Mouse (Mus musculus): Measurements from ENCODE around the gene Rtn4.

DNA sequence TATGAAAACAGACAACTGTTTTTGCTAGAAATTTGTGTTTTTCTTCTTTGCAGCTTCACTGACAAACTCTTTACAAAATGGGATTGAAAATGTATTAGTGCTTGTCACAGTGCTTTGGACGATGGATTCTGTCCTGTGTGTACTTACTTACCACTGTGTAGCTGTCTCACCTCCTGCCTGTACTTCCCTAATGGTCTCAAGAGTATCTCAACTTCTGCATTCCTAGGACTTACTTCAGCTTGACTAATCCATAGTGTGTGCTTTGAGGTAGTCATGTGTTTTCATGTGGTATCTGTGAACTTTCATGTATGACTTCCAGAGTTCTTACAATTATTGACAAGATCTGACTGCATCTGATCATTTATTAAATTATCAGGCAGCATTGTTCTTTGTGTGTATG, 35.2 kb downstream of the Rtn4 start:
- TF ChIP-seq CTCF (IDR thresholded peaks at IDR 0.05; ENCODE audit: borderline replicate concordance, insufficient read depth, low read length) (no peak), POLR2A (IDR thresholded peaks at IDR 0.05; ENCODE audit: low read depth, low read length) (no peak)
